Mouse (Mus musculus) left cerebral cortex, adult 18-20 months (tissue): Measurements from ENCODE around the gene Wdr31. TPM values are rescaled to one million over a fixed set of nuclear protein-coding genes. Genes with fewer than 3 reads are reported as not detected.

Experiments used
- DNase-seq, 2 experiments: peaks; one replicate each; pipeline ENCODE4 v3.0.0; 2021 to 2022; ENCODE audit warnings: low spot score in 2 of 2, mixed read lengths in 1 of 2
- long read RNA-seq, 2 experiments: library from polyadenylated mRNA; stranded (forward); transcript quantifications; one replicate each; pipeline ENCODE4 v2.0.0; 2021
- total RNA-seq, 2 experiments: library from RNA; stranded (reverse); gene quantifications; 2 replicates each; pipeline ENCODE4 v1.2.3; 2021

The Wdr31 gene
- total RNA-seq = 1 to 10 TPM; 8.5 to 8.7 TPM
- long read RNA-seq, experiment 1, partial matches to known transcripts = 0 of 9 reads
- long read RNA-seq, experiment 1, other reads (novel, unspliced or antisense) = 2 of 9 reads
- long read RNA-seq, experiment 2, transcript Wdr31-201 (11 exons, 1,440 nt) = major isoform, 7 of 12 reads
- long read RNA-seq, experiment 2, partial matches to known transcripts = 0 of 12 reads
- long read RNA-seq, experiment 2, other reads (novel, unspliced or antisense) = 1 of 12 reads

DNA sequence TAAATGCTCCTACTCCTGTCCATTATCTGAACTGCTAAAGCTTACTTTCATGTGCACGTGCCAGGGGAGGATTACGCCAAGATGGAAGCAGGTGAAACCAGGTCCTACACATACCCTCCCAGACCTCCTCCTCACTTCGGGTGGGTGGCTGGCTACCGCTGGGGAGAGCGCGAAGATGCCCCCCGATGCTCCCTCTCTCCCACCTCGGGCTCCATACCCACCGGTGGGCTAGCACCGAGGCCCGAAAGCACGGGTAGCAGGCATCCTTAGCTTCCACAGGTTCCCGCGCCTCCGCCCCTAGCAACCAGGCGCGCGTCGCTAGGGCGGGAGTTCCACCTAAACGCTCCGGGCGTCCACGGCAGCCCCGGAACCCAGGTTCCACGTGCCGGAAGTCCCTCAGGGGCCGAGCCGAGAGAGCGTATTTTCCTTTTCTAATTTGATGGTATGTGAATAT, at the start of gene Wdr31:
Wdr31 (minus strand) TSS at position 299 of the 454 bp plus-strand sequence.
- DNase-seq = peak; percentile 77 to 84

DNA sequence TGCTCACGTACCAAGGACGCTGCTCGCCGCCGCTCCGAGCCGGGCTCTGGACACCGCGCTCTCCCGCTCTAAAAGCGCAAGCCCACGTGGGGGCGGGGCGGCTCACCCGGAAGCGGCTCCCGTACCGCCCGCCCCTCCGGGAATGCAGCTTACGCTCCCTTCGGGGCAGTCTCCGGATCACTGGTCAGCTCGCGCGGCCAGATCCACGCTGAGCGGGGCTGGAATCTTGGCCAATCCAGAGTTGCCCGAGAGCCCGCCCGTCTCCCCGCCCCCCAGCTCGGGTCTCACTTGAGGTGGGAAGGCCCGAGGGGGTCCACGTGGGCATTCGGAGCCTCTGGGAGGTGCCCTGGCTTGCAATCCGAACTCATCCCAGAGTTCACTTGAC, 49.1 kb upstream of the Wdr31 start, which contains the start of gene Alad:
Alad (minus strand) TSS at position 70 of the 385 bp plus-strand sequence.
- DNase-seq = peak; percentile 80 to 89

DNA sequence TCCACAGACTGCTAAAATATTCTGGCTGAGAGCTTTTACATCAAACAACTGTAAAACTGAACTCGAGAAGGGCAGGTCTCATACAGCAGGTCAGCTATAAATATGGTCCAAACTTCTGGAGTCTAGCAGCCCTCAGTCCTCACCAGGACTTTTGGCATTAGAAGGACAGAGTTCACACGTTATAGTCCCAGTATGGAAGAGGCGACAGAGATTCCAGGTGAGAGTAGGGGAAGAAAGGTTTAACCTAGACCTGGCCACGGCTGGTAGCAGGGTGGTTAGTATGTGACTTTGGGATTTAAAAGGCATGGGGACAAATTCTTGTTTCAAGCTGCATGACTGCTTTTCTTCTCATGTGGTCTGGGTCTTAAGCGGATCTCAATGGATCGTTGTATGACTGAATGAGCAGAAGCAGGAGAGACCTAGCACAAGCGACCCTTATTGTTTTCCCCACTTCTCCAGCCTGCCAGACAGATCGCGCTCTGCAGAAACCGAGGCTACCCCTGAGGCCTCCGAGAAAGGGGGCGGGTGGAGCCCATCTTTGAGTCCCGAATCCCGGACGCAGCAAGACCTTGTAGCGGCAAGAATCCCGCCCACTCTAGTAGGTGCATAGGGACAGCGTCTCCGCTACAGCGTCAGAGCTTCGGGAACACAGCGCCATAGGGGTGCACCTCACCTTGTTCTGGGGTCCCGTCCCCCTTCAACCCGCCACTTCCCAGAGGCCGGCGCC, 48.6 kb upstream of the Wdr31 start:
- no peak for DNase-seq

DNA sequence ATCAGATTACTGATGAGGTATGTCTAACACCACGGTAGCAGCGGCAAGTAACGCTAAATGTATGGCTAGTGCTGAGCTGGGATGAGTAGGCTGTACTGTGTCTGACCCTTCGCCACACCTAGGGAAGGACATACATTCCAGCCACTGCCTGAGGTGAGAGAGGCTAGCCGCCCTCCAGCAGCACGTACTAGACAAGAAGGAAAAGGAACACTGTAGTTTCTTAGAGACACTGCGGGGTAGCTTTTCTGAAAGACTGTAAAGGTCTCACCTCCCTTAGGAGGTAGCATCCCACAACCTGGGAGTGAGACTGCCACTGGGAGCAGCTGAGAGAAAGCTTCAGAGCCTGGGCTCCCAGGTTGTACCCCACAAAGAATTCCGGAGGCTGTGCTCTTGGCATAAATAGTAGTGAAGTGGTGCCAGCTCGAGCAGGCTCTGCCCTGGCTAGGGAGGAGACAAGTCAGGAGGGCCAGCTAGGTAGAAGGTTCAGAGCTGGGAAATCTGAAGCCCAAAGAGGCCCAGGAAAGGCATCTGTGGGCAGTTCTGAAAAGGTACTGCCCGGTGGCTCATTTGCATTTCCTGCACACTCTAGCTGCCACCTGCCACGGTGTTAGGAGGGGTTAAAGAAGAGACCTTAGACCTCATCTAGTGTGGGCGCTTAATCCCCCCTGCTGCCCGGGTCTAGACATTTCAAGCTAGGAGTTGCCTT, 47.9 kb upstream of the Wdr31 start:
- no peak for DNase-seq

DNA sequence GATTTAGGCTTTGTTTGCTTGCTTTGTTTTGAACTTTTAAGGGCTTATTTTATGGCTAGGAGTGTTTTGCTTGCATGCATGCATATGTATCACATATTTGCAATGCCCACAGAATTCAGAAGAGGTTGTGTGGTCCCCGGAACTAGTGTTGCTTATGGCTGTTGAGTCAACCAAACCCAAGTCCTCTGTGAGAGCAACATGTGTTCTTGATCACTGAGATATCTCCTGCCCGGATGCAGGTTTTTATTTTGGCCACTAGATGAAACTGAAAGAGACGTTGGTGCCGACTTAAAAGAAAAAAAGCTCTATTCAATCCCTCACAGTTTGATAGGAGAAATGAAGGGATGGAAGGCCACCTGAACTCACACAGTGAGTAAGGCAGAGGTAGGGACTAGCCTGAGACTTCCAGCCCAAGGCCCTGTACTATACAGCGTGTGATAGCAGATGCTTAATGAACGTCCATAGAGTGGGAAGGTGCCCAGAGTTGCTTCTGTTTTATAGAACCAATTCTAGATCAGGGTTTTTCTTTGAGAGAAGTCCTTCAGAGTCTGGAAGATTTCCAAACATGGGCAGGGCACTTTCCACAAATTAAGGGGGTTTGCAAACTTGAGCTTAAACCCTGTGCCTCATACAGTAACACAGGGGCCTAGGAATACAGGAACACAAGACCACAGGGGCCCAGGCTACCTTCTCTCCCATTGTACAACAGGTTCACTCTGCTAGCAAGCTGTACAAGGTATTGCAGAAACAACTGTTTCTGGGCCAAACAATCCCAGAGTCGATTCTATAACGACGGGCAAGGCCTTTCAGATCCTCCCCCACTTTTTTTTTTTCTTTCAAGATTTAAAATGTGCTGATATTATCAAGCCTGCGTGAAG, 47.1 kb upstream of the Wdr31 start:
- no peak for DNase-seq

DNA sequence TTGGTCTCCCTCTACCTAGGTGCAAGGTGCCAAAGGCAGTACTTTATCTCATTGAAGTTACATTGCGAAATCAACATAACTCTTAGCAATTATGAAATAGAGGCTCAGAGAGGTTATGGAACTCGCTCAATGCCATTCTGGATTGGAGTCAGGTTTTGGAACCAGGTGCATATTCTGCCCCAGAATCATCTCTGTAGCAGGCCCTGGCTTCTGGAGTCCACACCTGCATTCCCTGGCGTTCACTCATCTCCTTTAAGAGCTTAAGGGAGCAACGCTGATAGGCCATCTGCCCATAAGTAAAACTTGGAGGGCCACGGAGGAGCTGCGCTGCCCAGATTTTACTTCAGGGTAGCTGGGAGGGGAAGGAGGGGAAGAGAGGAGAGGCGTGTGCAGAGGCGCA, 46.4 kb upstream of the Wdr31 start:
- DNase-seq = no peak

DNA sequence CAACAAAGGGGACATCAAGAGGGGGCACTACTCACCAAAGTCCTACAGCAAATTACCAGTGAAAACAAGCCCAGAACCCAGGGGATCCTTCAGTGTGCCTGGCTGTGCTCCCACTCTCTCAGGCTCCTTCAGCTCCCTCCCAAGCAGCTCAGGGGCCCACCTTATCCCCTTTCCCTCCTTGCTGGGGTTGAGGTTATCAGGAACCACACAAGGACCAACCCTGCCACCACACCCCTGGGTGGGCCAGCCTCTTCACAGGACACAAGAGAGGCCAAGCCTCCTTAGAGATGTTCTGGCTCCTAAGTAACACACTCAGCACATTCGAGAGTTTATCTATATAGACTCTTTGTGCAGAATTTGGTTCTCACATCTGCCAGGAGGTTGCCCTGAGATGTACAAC, 45.9 kb upstream of the Wdr31 start:
- no peak for DNase-seq

DNA sequence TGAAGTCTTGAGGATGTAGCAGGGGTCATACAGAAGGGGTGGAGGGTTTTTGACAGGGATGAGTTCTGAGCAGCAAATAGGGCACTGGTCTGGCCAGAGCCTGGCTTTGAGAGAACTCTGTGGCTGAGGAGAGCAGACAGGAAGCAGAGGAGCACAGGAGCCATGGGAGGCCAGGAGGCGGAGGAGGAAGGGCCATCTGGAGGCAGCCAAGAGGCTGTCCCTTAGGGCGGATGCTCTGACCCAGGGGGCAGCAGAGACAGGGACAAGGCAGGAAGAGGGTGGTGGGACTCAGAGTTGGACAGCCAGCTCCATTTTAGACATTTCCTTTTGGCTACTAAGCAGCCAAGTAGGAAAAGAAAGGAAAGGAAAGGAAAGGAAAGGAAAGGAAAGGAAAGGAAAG, 45.4 kb upstream of the Wdr31 start:
- no peak for DNase-seq

DNA sequence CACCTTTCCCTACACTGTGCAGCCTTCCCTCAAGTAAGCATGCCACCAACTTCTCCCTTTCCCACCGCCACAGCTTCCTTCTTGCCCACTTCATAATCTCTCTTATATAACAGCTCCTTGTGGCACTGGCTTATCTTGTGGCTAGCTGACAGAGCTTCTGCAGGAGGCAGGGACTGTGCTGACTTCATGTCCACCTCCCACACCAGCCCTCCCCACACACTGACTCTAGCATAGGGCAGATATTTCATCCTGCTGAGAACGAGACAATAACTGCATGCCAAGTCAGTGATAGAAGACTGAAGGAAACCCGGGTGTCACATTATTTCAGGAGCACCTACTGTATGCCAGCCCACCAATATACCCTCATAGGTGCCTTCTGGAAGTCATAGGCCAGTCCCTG, 44.8 kb upstream of the Wdr31 start:
- DNase-seq = no peak

DNA sequence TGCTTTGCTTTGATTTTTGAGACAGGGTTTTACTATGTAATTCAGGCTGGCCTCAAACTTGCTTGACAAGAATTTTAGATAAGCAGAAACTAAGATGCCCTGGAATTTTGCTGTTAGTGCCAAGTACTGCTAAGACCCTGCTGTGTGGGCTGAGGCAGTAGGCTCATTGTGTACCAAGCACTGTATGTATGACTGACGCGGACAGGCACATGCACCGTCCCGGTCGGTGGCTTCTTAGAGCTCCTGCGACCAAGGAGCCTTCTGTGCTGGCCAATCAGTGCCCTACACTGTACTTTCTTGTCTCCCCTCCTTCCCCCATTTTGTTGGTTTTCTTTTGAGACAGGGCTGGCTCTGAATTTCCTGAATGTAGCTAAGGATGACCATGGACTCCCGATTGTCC, 44.3 kb upstream of the Wdr31 start:
- DNase-seq = no peak

DNA sequence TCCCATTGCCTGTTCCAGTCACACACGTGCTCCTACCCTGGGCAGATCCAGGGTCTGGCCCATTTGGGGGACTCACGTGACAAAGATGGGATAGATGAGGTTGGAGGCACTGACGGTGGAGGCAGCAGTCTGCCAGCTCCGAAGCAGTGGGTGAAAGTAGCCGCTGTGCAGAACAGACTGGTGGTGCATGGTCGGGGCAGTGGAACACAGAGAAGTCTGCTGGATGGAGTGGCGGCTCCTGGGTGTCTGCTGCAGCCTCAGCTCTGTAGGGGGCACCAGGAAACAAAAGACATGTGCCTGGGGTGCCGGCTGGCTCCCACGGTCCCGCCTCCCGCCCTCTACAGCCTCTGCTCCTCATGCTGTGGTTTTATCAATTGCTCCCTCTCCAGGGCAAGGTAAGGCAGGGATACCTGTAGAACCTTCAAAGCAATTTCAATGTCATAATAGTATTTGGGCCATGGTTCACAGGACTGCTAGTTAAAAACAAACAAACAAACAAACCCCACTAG, 43.4 kb upstream of the Wdr31 start:
- no peak for DNase-seq

DNA sequence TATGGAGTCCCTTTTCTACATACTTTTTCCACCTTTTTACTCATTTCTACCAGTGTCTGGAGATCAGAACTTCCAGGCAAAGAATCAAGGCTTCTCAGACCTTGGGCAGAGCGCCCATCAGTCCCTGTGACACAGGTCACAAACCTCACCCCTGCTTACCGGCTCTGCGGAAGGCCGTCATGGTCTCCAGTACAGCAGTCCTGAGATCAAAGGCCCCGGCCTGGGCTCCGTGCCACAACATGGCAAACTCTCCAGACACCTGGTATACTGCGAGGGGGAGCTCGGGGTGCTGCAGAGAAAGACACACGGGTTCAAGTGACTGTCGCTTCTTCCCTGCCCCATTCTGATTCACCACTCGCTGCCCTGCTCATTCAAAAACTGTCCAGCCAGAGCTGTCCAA, 39.2 kb upstream of the Wdr31 start:
- DNase-seq = no peak

DNA sequence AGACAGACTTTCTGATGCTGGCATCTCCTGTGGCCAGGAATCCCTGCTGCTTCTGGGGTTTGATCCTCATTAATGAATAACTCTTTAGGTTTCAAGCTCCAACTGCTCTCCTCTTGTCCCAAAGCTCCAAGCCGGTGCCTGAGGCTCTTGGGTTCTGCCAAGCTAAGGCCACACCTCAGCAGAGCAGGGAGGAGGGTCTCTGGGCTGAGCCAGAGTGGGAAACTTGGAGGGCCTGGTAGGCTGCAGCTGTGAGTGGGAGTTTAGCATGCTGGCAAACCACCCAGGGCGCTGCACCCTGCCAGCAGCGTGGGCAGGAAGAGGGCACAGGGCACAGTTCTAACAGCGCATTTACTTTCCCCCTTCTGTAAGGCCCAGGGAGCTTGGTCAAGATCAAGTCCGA, 38.1 kb upstream of the Wdr31 start:
- DNase-seq = no peak

DNA sequence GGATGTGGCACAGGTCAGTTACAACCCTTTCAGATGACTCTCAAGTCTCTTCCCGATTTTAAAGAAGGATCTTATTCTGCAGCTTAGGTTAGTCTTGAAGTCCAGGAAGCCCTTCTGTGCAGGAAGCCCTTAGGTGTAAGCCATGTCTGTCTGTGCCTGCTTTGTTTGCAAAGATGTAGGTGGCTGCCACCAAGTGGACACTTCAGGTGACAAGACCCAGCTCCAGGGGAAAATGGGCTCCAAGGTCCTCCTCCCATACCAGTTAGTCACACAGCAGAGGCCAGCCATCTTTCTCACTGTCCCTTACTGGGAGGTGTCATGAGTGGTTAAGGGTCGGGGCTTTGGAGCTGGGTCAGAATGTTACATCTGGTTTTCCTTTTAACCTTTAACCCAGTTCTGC, 36.1 kb upstream of the Wdr31 start:
- DNase-seq = no peak

DNA sequence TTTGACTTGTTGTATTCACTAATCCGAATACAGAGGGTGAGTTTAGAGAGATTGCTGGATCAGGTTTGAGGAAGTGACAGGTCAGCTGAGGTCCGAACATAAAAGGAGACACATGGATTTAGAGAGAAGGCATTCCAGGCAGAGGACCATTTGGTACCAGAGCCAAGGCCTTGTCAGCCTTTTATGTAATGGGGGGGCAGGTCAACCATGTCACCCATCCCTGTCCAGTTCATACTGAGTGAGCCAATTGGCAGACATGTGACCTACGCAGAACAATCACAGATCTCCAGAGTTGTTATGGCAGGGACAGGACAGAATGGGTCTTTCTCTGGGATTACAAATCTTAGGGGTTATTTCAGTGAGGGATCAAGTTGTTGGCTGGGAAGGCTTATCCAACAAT, 35.3 kb upstream of the Wdr31 start:
- no peak for DNase-seq

DNA sequence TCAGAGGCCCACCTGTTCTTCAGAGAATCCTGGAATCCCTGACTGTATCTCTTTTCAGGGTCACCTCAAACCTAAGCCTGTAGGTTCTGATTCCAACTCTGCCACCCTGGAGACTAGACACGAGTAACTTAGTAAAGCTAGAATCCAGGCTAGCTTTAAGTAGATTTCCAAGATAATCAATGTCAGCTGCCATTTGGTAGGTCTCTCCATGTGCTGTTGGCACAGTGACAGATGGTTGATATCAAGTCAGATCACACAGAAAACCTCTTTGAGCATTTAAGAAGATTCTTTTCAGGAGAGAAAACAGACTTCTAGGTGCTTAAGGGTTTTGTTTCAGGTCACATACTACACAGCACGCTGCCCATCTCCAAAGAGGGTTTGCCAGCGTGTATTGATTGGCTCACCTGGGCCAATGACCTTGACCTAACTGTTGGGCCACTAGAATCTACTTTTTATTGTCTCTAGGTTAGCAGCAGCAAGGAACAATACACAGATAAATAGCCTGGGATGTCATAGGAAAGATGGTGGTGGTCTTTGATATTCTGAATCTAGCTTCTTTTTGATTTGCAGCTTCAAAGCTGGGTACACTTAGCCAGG, 32.8 kb upstream of the Wdr31 start, which contains the start of gene Hdhd3:
Hdhd3 (minus strand) TSS at position 94 of the 597 bp plus-strand sequence.
- no peak for DNase-seq

DNA sequence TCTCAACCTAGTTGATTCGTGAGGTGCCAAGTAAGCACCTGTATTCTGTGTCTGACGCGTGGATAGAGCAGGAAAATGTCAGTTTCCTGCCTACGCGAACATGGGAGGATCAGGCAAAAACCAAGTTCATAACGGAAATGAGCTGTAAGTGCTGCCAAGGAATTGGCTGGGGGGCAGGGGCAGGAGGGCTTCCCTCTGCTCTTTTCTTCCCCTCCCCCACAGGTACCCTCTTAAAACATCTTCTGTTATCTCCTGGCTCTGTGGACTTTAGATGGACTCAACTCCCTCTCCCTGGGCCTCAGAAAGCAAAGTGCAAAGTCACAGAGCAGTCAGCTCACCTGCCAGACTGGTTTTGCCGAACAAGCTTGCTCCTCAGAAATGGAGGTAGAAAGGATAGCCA, 32.3 kb upstream of the Wdr31 start:
- no peak for DNase-seq

DNA sequence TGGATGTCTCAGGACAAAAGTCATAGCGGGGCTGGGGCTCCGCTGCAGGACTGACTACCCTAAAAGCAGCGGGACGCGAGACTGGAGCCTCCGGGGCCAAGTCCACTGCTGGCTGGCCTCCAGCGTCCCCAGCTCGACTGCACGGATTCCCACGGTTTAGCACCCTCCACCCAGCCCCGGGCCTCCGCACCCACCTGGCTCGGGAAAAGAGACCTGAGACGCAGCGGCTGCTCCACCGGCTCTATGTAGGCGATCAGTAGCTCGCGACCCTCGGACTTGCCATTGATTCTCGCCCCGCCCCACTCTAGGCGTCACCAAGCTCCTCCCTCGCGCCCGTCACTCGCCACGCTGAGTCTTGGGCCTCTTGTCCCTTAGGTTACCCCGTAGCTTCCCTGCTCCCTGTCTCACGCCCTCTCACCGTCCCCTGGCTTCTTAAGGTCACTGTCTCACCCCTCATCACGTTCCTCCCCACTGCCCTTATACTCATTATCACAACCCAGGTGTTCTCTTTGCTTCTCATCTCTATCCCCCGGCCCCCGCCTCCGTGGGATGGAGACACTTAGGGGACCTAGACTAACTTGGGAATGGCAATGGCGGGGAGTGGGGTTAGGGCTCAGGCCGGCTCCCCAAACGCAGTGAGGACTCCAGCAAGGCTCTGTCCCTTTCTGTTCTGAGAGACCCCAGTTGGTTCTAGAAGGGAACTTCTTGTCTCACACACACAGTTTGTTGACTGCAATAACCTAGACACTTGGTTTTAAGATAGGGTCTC, 31.5 kb upstream of the Wdr31 start:
- peak; percentile 90 to 93 for DNase-seq

DNA sequence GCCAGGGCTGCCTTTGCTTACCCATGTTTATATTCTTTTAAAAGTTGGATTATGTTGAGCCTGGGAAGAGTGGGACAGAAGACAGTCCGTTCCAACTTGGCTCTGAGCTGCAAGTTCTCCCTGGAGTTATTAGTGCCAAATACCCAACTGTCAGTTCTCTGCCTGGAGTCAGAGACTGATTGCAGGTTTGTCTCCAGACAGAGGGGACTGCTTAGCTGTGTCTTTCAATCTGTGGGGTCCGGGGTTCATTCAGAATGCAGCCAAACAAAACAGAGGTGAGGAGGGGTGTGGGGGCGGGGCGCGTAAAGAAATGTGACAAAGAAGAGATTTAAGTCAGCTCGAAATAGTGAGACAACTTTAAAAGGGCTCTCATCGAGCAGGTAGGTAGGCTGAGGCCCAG, 30.8 kb upstream of the Wdr31 start:
- DNase-seq = no peak

DNA sequence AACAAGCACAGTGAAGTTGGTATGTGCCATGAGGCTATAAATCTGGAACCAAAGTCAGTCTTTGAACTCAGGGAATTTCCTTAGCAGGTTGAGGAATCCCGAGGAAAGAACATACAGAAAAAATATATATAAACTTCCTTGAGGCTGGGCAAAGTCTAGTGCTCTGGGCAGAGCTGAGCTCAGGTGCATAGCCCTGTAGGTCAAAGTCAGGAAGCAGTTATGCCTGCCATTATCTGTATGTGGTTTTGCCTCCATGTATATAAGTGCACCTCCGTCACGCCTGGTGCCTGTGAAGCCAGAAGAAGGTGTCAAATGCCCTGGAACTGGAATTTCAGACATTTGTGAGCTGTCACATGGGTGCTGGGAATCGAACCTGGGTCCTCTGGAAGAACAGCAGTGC, 30.1 kb upstream of the Wdr31 start:
- no peak for DNase-seq
